Mouse (Mus musculus): Measurements from ENCODE around the gene Txndc11.

Txndc11 gene

DNA sequence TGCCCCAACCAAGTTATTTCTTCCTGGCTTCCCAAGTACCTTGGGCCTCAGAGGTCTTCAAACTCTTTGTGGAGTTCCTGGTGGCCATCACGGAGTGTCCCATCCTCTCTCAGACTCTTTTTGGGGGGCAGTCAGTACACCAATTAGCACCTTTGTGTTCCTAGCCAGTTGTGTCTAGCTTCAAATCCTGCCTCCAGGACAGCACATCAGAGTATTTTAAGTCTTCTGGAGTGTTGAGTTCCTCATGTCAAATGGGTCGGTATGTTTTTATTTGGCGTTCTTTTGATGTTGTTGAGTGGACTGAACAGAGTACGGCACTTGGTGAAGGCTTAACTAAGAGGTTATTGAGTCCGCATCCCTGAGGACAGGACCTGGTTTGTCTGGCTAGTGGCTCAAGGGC is 69.0 kb downstream of the Txndc11 start:
- DNase-seq (ENCODE audit: low spot score) = no peak

GRCm38 (mm10) chr16:11064742-11065141 is 69.7 kb downstream of the Txndc11 start:
- DNase-seq (ENCODE audit: low spot score) = no peak

DNA sequence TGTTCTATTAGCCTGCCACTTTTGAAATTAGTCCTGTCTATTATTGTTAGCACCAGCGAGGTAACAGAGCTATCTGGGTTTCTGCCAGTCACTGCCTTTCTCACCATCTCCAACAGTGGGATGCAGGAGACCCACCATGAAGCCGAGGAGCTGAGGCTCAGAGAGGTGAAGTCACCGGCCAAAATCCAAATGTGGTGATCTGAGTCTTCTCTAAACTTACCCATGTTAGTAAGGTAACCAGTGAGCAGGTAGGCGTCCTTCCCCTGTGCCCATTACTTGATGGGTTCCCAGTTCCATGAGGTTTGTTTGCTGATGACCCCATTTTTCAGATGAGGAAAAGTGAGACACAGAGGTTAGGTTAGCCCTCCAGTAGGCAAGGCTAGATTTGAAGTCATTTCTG is 70.1 kb downstream of the Txndc11 start:
- no peak for DNase-seq (ENCODE audit: low spot score)

GRCm38 (mm10) chr16:11062794-11063721 is 71.4 kb downstream of the Txndc11 start:
- DNase-seq (ENCODE audit: low spot score) = peak; percentile 85

- no peak for DNase-seq (ENCODE audit: low spot score)
Observed at GRCm38 (mm10) chr16:11060645-11061044, 73.8 kb downstream of the Txndc11 start, which contains the start of gene Snn. TSS of gene Snn (plus strand) at chr16:11060945.

GRCm38 (mm10) chr16:11055916-11056315 is 78.5 kb downstream of the Txndc11 start:
- DNase-seq (ENCODE audit: low spot score) = no peak

DNA sequence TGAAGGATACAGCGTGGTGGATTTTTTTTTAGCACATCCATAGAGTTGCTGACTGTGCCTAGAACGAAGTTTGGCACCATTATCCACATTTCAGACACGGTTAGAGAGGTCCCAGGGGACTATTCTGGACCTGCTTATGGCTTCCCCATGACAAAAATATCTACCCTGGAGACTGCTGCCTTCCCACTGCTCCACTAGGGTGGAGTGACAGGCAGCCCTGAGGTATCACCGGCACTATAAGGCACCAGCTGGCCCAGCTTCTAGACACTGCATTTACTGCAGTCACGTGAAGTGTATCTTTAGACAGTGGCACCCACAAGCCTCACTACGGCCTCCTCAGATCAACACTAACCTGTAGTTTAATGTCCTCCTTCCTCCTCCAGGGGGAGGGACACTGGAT is 79.6 kb downstream of the Txndc11 start:
- no peak for DNase-seq (ENCODE audit: low spot score)

- no peak for DNase-seq (ENCODE audit: low spot score)
Observed at GRCm38 (mm10) chr16:11054409-11054808, 80.0 kb downstream of the Txndc11 start.

GRCm38 (mm10) chr16:11051134-11051533 is 83.3 kb downstream of the Txndc11 start:
- DNase-seq (ENCODE audit: low spot score) = no peak

DNA sequence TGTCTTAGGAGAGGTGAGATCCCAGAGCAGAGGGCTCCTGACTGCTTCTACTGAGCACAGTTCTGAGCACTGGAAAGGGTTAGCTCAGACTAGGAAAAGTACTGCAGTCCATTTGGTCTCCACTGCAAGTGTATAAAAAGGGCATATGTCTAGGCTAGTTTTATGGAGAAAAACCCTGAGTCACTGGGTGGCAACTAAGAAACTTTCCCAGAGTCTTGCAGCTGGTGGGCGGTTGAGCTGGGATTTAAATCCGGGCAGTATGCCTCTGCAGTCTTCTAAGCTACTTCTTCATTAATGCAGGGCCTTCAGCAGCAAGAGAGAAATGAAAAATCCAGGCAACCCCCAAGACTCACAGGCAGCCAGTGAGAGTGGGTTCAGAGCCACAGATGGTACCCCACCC is 84.2 kb downstream of the Txndc11 start:
- DNase-seq (ENCODE audit: low spot score) = no peak

- DNase-seq (ENCODE audit: low spot score) = no peak
Observed at GRCm38 (mm10) chr16:11047130-11047529, 87.3 kb downstream of the Txndc11 start.

GRCm38 (mm10) chr16:11046437-11046836 is 88.0 kb downstream of the Txndc11 start:
- DNase-seq (ENCODE audit: low spot score) = no peak

GRCm38 (mm10) chr16:11043239-11043638 is 91.2 kb downstream of the Txndc11 start:
- no peak for DNase-seq (ENCODE audit: low spot score)

DNA sequence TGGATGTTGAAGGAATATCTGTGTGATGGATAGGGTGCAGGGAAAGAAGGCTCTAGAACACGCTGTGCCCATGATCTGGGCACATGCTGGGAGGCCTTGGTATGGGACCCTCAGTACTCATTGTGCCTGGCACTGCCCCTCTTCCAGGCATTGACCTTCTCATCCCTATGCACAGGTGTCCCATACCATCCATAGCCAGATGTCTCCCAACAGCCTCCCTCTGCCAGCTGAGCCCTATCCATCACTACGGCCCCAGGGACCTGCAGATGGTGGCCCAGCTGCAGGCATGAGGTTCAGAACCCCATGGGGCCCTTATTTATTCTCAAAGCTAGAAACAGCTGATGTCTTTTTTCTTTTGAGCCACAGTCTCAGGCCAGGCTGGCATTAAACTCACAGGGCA is 93.8 kb downstream of the Txndc11 start:
- no peak for DNase-seq (ENCODE audit: low spot score)

DNA sequence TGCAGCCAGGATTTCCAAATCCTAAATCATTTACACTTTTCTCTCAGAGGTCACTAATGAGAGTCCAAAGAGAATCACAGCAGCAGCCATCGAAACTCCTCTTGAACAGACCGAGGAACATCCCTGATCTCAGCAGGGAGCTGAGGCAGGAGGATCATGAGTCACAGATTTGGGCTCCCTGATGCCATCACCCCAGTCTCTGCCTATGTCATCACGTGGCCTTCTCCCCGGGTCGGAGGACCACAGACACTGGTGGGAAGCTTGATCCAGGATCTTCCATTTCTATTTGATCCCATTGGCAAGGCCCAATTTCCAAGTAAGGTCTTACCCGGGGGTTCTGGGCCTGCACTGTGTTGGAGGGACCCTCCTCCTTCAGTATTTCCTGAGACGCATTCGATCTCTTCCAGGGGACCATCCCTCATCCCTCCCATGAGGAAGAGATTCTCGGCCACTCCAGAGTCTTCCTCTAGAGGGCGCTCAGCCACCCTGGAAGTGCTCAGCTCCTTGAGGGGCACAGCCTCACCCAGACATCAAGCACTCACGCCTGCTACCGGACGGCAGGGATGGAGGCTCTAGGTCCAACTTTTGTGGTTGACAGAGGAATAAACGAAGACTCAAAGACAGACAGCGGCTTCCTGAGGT is 98.5 kb downstream of the Txndc11 start:
- DNase-seq (ENCODE audit: low spot score) = peak; percentile 62

DNA sequence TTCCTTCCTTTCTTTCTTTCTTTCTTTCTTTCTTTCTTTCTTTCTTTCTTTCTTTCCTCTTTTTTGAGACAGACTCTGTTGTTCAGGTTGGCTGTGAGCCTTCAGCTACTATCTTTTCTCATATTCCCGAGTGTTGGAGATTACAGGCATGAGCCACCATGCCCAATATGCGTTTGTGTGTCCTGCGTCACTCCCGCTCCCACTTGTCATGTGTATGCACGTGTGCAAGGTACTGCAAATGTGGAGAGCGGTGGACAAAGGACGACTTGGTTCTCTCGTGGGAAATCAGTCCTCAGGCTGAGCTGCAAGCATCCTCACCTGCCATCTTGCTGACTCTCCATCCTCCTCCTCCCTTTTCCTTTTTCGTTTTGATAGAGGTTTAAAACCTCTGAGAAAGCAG is 99.2 kb downstream of the Txndc11 start:
- DNase-seq (ENCODE audit: low spot score) = no peak

- DNase-seq (ENCODE audit: low spot score) = peak; percentile 63
Observed at GRCm38 (mm10) chr16:11034193-11034803, 100.2 kb downstream of the Txndc11 start.

DNA sequence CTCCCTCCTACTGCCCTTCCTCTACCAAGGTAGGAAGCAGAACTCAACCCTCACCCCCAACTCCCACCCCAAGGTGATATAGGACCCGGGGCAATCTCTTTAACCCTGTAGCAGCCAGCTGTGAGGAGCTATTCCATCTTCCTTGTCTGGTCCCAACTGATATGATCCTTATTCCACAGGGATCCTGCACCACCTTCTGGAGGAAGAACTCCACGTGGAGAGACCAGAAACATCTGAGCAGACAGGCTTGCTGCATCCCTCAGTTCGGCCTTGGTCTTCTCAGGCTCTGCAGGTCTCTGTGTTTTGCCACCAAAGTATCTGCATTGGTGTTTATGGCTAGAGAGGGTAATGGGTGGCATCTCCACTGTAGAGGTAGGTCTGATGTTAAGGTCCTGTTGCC is 103.1 kb downstream of the Txndc11 start:
- no peak for DNase-seq (ENCODE audit: low spot score)

- DNase-seq (ENCODE audit: low spot score) = no peak
Observed at GRCm38 (mm10) chr16:11030844-11031243, 103.6 kb downstream of the Txndc11 start.

GRCm38 (mm10) chr16:11028206-11028605 is 106.2 kb downstream of the Txndc11 start:
- DNase-seq (ENCODE audit: low spot score) = no peak

All from testis, postnatal 14 days (tissue).